Mouse (Mus musculus) MN1 (cell line): Measurements from ENCODE around the gene Sulf2.

Experiments
- DNase-seq: peaks from one replicate; pipeline ENCODE4 v3.0.0-alpha.2; 2016; ENCODE audit warnings: low spot score

The Sulf2 gene

DNA sequence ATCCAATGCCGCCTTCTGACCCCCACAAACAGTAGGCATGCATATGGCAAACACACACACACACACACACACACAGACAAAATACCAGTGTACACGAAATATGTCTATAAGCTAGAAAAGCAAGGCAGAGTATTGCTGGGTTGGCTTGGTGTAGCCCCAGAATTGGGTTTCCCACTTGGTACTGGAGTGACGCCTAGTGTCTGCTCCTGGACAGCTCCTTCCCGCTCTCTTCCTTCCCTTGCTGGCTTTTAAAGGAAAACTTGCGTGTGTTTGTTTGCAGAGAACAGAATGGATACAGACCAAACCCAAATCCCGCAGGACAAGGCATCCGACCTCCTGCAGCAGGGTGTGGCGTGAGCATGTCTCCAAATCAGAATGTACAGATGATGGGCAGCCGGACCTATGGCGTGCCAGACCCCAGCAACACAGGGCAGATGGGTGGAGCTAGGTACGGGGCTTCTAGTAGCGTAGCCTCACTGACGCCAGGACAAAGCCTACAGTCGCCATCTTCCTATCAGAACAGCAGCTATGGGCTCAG is 101.4 kb downstream of the Sulf2 start:
- no peak for DNase-seq

DNA sequence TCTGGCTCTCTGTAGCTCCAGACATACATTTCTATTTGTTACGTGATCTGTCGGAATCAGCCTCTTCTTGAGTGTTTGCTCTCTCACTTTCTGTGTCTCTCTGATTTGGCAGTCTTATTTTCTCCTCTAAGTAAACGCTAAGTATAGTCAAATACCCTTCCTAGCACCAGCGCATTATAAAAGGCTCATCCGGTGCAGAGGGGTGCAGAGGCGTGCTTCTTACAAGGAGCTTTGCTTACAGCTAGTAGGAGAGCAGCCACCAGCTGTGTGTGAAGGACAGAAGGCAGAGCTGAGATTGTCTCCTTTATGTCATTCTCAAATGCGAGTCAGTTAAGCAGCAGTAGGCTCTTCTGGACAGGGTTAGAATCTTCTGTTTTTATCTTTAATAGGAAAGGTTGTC is 103.5 kb downstream of the Sulf2 start:
- DNase-seq: no peak

DNA sequence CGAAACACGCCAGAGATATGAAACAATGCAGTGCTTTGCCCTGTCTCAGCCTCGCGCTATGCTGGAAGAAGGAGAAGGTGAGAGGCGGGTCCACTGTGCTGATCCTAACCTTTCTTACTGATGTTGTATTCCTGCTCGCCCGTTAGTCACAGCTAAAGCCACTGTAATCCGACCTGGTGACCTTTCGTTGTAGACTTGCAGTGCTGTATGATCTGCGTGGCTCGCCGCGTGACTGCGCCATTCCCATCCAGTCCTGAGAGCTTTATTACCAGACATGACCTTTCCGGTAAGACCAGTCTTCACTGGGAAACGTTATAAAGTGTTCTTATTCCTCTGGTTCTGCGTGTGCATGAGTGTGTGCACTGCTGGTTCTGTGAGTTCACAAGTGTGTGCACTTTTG is 104.0 kb downstream of the Sulf2 start:
- DNase-seq: no peak

GRCm38 (mm10) chr2:166048852-166049251 is 106.6 kb downstream of the Sulf2 start:
- DNase-seq: peak; percentile 26

GRCm38 (mm10) chr2:166047931-166048330 is 107.5 kb downstream of the Sulf2 start:
- no peak for DNase-seq

- DNase-seq: peak; percentile 48
These were observed 109.6 kb downstream of the Sulf2 start for GRCm38 (mm10) chr2:166045549-166046501.

GRCm38 (mm10) chr2:166045006-166045405 is 110.5 kb downstream of the Sulf2 start:
- peak; percentile 36 for DNase-seq

DNA sequence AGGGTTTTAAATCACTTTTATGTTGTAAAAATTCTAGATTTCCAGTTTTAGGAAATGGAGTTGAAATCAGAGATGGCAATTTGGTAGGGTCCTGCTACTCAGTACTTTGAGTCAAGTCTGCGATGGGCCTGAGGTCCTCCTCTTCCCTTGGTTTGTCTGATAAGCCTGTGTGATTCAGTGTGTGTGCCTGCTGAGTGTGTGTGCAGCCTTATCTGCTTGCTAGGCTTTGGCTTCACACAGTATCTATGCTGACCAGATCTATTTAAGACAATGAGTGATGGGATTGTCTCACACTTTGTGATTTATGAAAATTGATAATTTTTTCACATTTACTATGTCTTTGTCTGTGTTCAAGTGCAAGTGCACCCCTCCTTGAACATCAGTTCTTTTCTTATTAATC is 112.9 kb downstream of the Sulf2 start:
- no peak for DNase-seq

- no peak for DNase-seq
These were observed 115.8 kb downstream of the Sulf2 start for GRCm38 (mm10) chr2:166039681-166040080.

DNA sequence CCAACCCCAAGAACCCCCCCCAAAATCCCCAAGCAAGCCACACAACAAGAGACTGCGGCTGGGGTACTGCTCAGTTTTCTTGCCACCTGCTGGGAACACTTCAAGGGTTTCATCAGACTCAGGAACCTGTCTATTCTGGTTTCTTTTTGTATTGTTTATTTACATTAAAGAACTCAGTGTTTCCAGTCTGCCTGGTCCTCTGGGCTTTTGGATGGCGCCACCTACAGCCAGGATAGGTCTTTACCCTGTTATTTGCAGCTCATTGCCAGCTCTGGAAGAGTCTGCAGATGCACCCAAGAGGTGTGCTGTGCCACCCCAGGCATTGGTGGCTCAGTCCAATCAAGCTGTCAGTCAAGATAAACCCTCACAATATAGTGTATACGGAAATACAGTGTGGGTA is 119.7 kb downstream of the Sulf2 start:
- DNase-seq: peak; percentile 71

DNA sequence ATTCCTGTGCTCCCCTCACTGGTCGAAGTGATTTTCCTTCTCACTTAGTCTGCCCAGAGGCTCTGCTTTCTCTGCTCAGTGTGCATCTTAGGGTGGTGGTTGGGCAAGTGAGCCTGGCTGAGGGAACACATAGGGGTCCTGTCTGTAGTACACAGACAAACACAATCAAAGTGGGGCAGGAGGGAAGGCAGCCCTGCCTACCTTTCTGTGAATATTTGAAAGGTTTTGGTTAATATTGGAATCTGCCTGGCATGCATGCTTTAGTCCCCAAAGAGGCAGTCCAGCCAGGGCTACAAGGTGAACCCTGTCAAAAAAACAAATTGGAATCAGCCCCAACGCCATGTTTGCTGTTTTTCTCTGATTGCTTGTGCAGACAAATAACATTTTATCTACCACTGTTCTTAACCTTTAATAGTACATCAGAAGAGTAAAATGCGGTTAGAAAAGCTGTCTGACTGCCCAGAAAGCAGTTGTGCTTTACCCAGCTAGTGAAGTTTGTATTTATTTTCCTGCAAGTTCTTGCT is 120.4 kb downstream of the Sulf2 start:
- DNase-seq: no peak

DNA sequence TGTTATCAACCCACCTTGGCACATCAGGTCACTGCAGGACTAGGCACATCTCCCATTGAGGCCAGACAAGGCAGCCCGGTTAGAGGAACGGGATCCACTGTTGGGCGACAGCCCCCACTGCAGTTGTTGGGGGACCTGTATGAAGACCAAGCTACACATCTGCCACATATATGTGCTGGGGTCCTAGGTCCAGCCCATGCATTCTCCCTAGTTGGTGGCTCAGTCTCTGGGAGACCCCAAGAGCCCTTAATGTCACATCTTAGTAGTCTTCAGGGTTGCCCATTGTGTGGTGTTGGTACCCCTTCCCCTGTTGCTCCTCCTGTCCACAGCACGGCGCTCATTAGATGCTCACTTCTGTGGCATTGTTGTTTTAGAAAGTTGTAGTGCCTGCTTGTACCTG is 122.8 kb downstream of the Sulf2 start:
- no peak for DNase-seq

- peak; percentile 65 for DNase-seq
These were observed 124.1 kb downstream of the Sulf2 start for GRCm38 (mm10) chr2:166031120-166031929.

DNA sequence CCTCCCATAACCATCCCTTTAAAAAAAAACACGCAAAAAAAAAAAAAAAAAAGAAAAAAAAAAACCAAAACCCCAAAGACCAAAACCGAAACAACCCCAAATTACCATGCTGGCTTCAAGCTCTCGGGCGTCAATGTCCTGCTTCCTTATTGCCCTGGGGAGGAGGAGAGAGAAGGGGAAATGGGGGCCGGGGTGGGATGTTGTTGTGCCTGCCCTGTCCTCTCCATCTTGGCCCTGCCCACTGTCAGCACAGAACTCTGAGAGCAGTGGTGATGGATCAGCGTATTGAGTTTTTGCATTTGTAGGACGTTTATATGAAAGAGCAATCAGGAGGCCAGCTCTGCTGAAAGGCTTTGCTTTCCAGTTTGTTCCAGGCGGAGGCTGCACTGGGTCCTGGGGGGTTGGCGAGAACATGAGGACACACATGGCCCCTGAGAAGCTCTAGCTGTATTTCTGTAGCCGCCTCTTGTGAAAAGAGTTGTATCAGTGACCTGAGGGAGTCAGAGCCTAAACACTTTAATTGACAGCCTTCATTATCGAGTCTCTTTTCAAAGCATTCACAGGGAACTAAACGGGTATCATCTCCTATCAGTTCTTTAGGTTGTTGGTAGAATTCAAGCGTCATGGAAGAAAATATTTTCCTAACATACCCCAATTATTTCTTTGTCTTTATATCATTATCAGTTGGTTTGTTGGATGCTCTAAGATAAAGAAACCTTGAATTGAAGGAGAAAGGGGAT is 125.0 kb downstream of the Sulf2 start:
- DNase-seq: no peak

DNA sequence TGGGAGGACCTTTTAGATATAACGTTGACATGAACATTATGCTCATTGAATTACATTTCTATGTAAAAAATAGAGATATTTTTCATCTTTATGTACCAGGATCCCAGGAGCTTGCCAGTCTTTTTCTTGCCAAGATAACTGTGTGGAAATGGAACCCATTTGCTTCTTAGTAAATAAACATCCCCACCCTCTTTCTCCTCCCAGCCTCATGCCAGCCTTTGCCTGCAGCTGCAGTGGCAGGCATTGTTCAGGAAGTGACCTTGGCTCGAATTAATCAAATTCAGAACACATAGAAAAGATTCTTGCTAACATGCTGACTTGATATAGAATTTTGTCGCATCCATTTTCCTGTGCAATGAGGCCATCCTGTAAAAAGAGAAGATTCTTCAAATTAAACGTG is 126.2 kb downstream of the Sulf2 start:
- DNase-seq: no peak

GRCm38 (mm10) chr2:166027834-166028233 is 127.6 kb downstream of the Sulf2 start:
- no peak for DNase-seq

GRCm38 (mm10) chr2:166025943-166026342 is 129.5 kb downstream of the Sulf2 start:
- no peak for DNase-seq

GRCm38 (mm10) chr2:166024621-166025020 is 130.8 kb downstream of the Sulf2 start:
- DNase-seq: no peak

DNA sequence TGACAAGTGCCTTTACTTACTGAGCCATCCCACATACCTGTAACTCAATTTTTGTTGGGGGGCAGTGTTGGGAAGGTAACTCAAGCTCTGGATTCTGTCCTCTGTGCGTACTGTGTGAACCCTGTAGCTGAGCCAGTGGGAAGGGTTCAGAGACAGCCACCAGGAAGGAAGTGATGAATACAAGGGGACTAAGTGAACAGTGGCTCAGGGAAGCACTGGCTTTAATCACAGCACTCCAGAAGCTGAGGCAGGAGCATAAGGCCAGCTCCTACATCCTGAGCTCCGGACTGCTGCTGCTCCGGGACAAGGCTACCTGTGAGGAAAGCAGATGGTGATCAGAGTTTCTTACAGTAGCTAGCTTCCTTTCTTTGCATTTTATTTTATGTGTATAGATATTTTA is 131.4 kb downstream of the Sulf2 start:
- no peak for DNase-seq
